Mouse (Mus musculus): ENCODE results near the gene Ccdc96. TPM values are rescaled to one million over a fixed set of nuclear protein-coding genes. Genes with fewer than 3 reads are reported as not detected.

Ccdc96 gene
- polyA plus RNA-seq, 1 experiment: 1.0 TPM

DNA sequence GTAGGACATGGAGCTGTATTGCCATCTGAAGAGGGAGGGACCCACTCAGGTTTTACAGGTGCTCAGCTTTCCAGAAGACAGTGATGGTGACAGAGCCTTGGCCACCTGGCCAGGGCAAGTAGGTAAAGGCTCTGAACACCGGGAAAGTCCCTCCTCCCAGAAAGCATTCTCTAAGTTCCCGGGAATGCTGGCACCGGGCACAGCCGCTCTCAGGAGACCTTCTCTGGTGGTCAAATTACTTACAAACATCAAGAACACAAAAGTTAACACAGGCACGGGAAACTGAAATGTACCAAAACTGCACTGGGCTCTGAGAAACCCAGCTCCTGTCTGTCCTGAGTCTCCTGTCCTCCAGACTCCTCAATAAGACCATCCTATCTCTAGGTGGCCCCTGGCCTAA is 45.3 kb downstream of the Ccdc96 start:
- H3K27ac ChIP-seq (ENCODE audit: insufficient read depth, low read length): no peak overlapping the region; the same call in 1 of the 2 replicates
- H3K4me3 ChIP-seq (replicated peaks; ENCODE audit: insufficient read depth, low read depth, low read length): peak overlapping the region; percentile 73
- H3K4me1 ChIP-seq (ENCODE audit: control insufficient read depth, insufficient read depth, low read length): peaks cover 15% of the 10 kb centered on the region
- WGBS: under 1% methylated on average over 5 of the region's 5 CpGs
- no peak for DNase-seq
- H3K27me3 ChIP-seq (ENCODE audit: control insufficient read depth, insufficient read depth, low read length): no peaks in the 10 kb centered on the region
- TF ChIP-seq CTCF (IDR thresholded peaks at IDR 0.05; ENCODE audit: borderline replicate concordance, insufficient read depth, low read depth, low read length): no peak
- no peak for TF ChIP-seq POLR2A (IDR thresholded peaks at IDR 0.05; ENCODE audit: borderline replicate concordance, insufficient read depth, low read length)

DNA sequence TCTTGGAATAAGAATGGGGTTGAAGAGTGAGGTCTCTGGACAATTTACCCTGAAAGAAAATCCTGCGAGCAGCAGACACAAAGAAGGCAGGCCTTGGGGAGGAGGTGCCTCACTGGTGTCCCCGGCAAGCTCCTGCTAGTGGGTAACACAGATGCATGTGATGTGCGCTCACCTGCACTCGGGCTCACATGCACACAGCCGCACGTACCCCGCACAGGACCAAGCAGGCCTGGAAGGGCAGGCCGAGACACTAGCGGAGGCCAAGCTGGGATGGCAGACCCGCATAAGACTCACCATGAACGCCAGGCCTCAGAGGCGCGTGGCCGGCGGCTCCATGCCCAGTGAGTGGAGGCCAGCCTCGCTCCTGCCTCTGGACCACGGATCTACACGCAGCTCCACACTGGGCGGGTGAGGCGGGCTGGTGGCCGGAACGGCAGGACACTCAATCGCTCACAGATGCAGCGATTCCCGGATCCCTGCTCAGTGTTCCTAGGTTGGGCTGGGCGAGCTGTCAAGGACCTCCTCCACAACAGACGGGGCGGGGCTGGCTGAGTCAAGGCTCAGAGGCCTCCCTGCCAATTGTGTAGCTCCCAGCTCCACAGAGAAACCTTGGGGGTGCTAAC is 45.9 kb downstream of the Ccdc96 start:
- H3K27me3 ChIP-seq (ENCODE audit: control insufficient read depth, insufficient read depth, low read length): no peaks in the 10 kb centered on the region
- DNase-seq: peak; percentile 95
- TF ChIP-seq CTCF (IDR thresholded peaks at IDR 0.05; ENCODE audit: borderline replicate concordance, insufficient read depth, low read depth, low read length): no peak
- peak; percentile 69 for TF ChIP-seq POLR2A (IDR thresholded peaks at IDR 0.05; ENCODE audit: borderline replicate concordance, insufficient read depth, low read length)
- peak overlapping the region; percentile 73 for H3K4me3 ChIP-seq (replicated peaks; ENCODE audit: insufficient read depth, low read depth, low read length)
- peaks cover 15% of the 10 kb centered on the region for H3K4me1 ChIP-seq (ENCODE audit: control insufficient read depth, insufficient read depth, low read length)
- WGBS: under 1% methylated on average over 28 of the region's 28 CpGs
- H3K27ac ChIP-seq (ENCODE audit: insufficient read depth, low read length): peak overlapping the region; percentile 63

DNA sequence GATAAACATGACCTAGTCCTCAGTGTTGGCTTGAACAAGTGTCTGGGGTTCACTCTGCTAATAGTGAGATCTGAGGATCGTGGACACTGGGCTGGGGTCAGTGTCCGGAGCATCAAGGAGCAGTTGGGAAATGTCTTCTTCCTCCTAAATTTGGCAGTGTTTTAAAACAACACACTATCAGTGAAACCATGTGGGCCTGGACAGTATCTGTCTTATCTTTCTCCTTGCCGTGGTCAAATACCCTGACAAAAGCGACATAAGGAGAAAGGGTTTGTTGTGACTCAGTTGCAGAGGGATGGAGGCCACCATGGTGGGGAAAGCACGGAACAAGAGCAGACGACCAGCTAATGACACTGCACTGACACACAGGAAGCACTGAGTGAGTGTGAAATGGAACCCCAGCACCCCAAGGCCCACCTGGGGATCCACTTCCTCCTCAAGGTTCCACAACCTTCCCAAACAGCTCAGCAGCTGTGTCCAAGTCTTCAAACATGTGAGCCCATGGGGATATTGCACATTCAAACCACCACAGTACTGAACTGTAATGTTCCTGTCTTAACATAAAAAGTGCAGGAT is 50.2 kb downstream of the Ccdc96 start:
- TF ChIP-seq POLR2A (IDR thresholded peaks at IDR 0.05; ENCODE audit: borderline replicate concordance, insufficient read depth, low read length) (no peak), CTCF (IDR thresholded peaks at IDR 0.05; ENCODE audit: borderline replicate concordance, insufficient read depth, low read depth, low read length) (no peak)
- H3K4me1 ChIP-seq (ENCODE audit: control insufficient read depth, insufficient read depth, low read length): no peaks in the 10 kb centered on the region
- H3K27ac ChIP-seq (ENCODE audit: insufficient read depth, low read length): no peak overlapping the region
- no peak overlapping the region for H3K4me3 ChIP-seq (replicated peaks; ENCODE audit: insufficient read depth, low read depth, low read length)
- 90% methylated on average over 6 of the region's 6 CpGs for WGBS
- no peak for DNase-seq
- H3K27me3 ChIP-seq (ENCODE audit: control insufficient read depth, insufficient read depth, low read length): no peaks in the 10 kb centered on the region

- no peak for DNase-seq
- 86% methylated on average over 6 of the region's 6 CpGs for WGBS
- no peak overlapping the region for H3K4me3 ChIP-seq (replicated peaks; ENCODE audit: insufficient read depth, low read depth, low read length)
- TF ChIP-seq CTCF (IDR thresholded peaks at IDR 0.05; ENCODE audit: borderline replicate concordance, insufficient read depth, low read depth, low read length) (no peak), POLR2A (IDR thresholded peaks at IDR 0.05; ENCODE audit: borderline replicate concordance, insufficient read depth, low read length) (no peak)
- no peak overlapping the region for H3K27ac ChIP-seq (ENCODE audit: insufficient read depth, low read length)
- H3K27me3 ChIP-seq (ENCODE audit: control insufficient read depth, insufficient read depth, low read length): no peaks in the 10 kb centered on the region
- H3K4me1 ChIP-seq (ENCODE audit: control insufficient read depth, insufficient read depth, low read length): no peaks in the 10 kb centered on the region
Observed at GRCm38 (mm10) chr5:36535438-36536176, 51.2 kb downstream of the Ccdc96 start.

GRCm38 (mm10) chr5:36536424-36536823 is 52.0 kb downstream of the Ccdc96 start:
- Histone ChIP-seq H3K4me1 (ENCODE audit: control insufficient read depth, insufficient read depth, low read length) (no peaks in the 10 kb centered on the region), H3K27ac (ENCODE audit: insufficient read depth, low read length) (no peak overlapping the region), H3K27me3 (ENCODE audit: control insufficient read depth, insufficient read depth, low read length) (no peaks in the 10 kb centered on the region), H3K4me3 (replicated peaks; ENCODE audit: insufficient read depth, low read depth, low read length) (no peak overlapping the region)
- TF ChIP-seq CTCF (IDR thresholded peaks at IDR 0.05; ENCODE audit: borderline replicate concordance, insufficient read depth, low read depth, low read length) (no peak), POLR2A (IDR thresholded peaks at IDR 0.05; ENCODE audit: borderline replicate concordance, insufficient read depth, low read length) (no peak)
- DNase-seq: no peak
- WGBS: 88% methylated on average over 3 of the region's 3 CpGs

Other genes with a start within 250 kb of the Ccdc96 start
- gene Sorcs2, start 86.4 kb upstream of the Ccdc96 start, polyA plus RNA-seq (2012; rRNA removed): 8.0 and 8.7 TPM in 2 replicates
- gene Grpel1, start 19.6 kb upstream of the Ccdc96 start, polyA plus RNA-seq (2012; rRNA removed): 25.8 and 27.3 TPM in 2 replicates
- gene Tada2b, start 303 bp upstream of the Ccdc96 start, polyA plus RNA-seq (2012; rRNA removed): 18.6 and 19.2 TPM in 2 replicates
- gene Tbc1d14, start 108.7 kb downstream of the Ccdc96 start, polyA plus RNA-seq (2012; rRNA removed): 53.2 and 55.1 TPM in 2 replicates
- gene D5Ertd579e, start 211.4 kb downstream of the Ccdc96 start, polyA plus RNA-seq (2012; rRNA removed): 69.4 and 75.9 TPM in 2 replicates